Mouse (Mus musculus) kidney, adult 2 months (tissue): Measurements from ENCODE around the gene Sgca.

Experiments
- CTCF ChIP-seq: fragments of 200-500 bp; conservative IDR thresholded peaks from 2 replicates; pipeline ENCODE4 v1.5.1; 2011; ENCODE audit warnings: low read depth, mild to moderate bottlenecking, control low read depth, low read length, moderate library complexity, mixed read lengths; ENCODE audit not compliant: insufficient read depth, insufficient read length
- POLR2A ChIP-seq: fragments of 200-500 bp; IDR thresholded peaks from one replicate; pipeline ENCODE4 v1.6.1; 2011; ENCODE audit warnings: low read depth, low read length, control low read depth

DNA sequence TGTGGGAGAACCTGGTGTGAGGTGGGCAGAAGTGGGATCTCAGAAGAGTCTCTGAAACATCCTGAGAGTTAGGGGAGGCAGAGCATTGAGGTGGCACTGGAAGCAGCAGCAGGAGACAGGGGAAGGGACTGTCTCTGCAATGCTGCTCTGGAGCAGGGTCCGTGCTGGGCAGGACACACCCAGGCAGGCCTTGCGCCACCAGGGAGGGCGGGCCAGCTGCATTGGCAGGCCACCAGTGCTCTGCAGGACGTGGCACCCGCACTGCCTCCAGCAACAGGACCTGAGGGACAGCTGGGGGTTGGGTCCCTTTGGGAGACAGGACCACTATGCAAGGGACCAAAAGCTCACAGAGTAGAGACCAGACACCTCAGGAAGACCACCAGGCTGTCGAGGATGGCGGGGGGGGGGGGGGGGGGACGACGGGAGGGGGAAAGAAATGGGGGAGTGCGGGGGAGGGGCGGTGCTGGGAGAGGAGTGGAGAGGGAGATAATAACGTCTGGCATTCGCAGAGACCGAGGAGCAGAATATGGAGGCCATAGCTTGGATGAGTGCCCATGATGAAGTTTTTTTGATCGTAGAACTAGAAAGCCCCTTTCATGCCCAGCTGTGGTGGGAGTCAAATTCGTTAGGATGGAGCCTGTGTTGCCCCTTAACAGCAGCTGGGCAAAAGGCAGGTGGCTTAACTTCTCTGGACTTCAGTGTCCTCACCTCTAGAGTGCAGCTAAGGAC, 60.3 kb downstream of the Sgca start:
- TF ChIP-seq CTCF: no peak
- TF ChIP-seq POLR2A: no peak
